Mouse (Mus musculus) liver, adult 2 months (tissue): ENCODE data around the gene Map1b.

ENCODE experiments used
- CTCF ChIP-seq: fragments of 200-500 bp; IDR thresholded peaks from 2 replicates; pipeline ENCODE4 v1.5.1; 2011; ENCODE audit warnings: low read depth, low read length, control low read depth
- POLR2A ChIP-seq: fragments of 200-500 bp; IDR thresholded peaks from 2 replicates; pipeline ENCODE4 v1.6.1; 2011; ENCODE audit warnings: low read length, control low read depth; ENCODE audit not compliant: insufficient read depth; ENCODE audit errors: extremely low read depth

GRCm38 (mm10) chr13:99423581-99423980, 92.8 kb downstream of the Map1b start:
- TF ChIP-seq POLR2A = no peak
- no peak for TF ChIP-seq CTCF
